Mouse (Mus musculus) intestine, postnatal 0 days (tissue): ENCODE results near the gene Pla1a. TPM values are rescaled to one million over a fixed set of nuclear protein-coding genes. Genes with fewer than 3 reads are reported as not detected.

ENCODE experiments used
- ATAC-seq: fragments of 200-750 bp; cut with Nextera tagmentation; 2 replicates; pipeline ENCODE4 v1.8.0; 2017; ENCODE audit warnings: mild to moderate bottlenecking, moderate TSS enrichment, moderate library complexity
- H3K27ac ChIP-seq: fragments of 300-500 bp; sonication (generic); 2 replicates; pipeline ENCODE4 v1.5.1; 2014; ENCODE audit warnings: mild to moderate bottlenecking, low read depth, low read length, moderate library complexity
- H3K27me3 ChIP-seq: fragments of 300-500 bp; sonication (generic); replicated peaks from 2 replicates; pipeline ENCODE4 v1.6.1; 2014; ENCODE audit warnings: low read length, mixed read lengths; ENCODE audit not compliant: control insufficient read depth, insufficient read depth
- H3K36me3 ChIP-seq: fragments of 300-500 bp; sonication (generic); 2 replicates; pipeline ENCODE4 v1.6.1; 2014; ENCODE audit warnings: mild to moderate bottlenecking, moderate library complexity; ENCODE audit not compliant: control insufficient read depth, insufficient read depth
- H3K4me1 ChIP-seq: fragments of 300-500 bp; sonication (generic); replicated peaks from 2 replicates; pipeline ENCODE4 v1.6.1; 2014; ENCODE audit warnings: antibody characterized with exemption, low read length, mixed read lengths; ENCODE audit not compliant: control insufficient read depth, insufficient read depth
- H3K4me2 ChIP-seq: fragments of 300-500 bp; sonication (generic); replicated peaks from 2 replicates; pipeline ENCODE4 v1.6.1; 2014; ENCODE audit warnings: low read depth, mild to moderate bottlenecking, moderate library complexity
- H3K4me3 ChIP-seq: fragments of 300-500 bp; sonication (generic); 2 replicates; pipeline ENCODE4 v1.5.1; 2014; ENCODE audit warnings: low read depth, low read length
- H3K9ac ChIP-seq: fragments of 300-500 bp; sonication (generic); 2 replicates; pipeline ENCODE4 v1.6.1; 2014; ENCODE audit warnings: mild to moderate bottlenecking, low read depth, low read length
- H3K9me3 ChIP-seq: fragments of 300-500 bp; sonication (generic); 2 replicates; pipeline ENCODE4 v1.6.1; 2016; ENCODE audit warnings: mixed run types; ENCODE audit not compliant: control insufficient read depth
- CTCF ChIP-seq: sonication (generic); IDR thresholded peaks from 2 replicates; pipeline ENCODE4 v1.5.1; 2016; ENCODE audit warnings: low read depth, mild to moderate bottlenecking, control low read depth, antibody characterized with exemption, moderate library complexity
- WGBS: fragments of 180-500 bp; shearing (Covaris S2); extraction: QIAGEN DNeasy Blood & Tissue Kit; methylation state at CpG from one replicate; pipeline ENCODE4 v1.1.7; 2014; 5-methylcytosine and 5-hydroxymethylcytosine counted together
- polyA plus RNA-seq: library from polyadenylated mRNA; unstranded; fragments of >200 nt; fragmentation: Nextera tagmentation; extraction: Ambion mirVana; gene quantifications from 2 replicates; pipeline ENCODE4 v1.2.1, GENCODE M21; 2015

Pla1a gene
- polyA plus RNA-seq, 1 experiment from 2014 or later, result 1.8 TPM

DNA sequence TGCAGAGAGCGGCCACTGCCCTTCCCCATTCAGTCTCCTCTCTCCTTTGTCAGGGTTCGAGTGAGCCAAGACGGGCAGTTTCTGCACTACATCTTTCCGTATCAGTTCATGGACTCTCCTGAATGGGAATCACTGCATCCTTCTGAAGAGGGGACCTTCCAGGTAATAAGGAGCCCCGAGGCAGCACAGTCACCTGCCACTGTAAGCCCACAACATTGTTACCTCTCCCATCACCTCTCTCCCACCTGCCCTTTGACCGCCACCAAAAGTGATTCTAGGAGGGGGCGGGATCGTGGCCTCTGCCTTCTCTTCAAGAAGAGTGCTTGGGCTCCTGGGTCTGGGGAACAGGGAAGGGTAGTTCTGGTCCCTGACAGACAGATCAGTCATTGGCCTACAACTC is 63.5 kb downstream of the Pla1a start:
- H3K36me3 ChIP-seq, result no peaks in the 10 kb centered on the region
- H3K4me3 ChIP-seq, result no peak overlapping the region
- H3K27me3 ChIP-seq, result no peaks in the 10 kb centered on the region
- ATAC-seq, result no peak
- H3K4me1 ChIP-seq, result no peaks in the 10 kb centered on the region
- no peak overlapping the region for H3K4me2 ChIP-seq
- H3K27ac ChIP-seq, result no peak overlapping the region
- no peak for TF ChIP-seq CTCF
- no peaks in the 10 kb centered on the region for H3K9me3 ChIP-seq
- H3K9ac ChIP-seq, result no peak overlapping the region
- 87% methylated on average over 8 of the region's 8 CpGs for WGBS

DNA sequence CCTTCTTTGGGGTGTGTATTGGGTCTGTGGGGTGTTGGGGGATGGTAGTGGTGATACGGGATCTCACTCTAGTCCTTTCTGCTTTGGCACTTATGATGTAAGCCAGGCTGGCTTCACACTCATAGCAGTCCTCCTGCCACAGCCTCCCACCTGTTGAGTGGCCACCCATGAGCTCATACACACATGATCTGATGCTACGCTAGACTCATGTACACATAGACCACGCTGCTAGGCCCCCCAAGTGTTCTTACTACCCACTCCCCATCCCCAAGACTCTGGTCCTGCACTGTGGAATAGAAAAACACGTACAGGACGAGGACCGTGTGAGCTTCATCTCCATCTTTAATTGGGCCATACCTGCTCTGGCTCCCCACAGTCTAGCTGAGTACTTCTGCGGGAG is 63.9 kb downstream of the Pla1a start:
- TF ChIP-seq CTCF, result no peak
- H3K9me3 ChIP-seq, result no peaks in the 10 kb centered on the region
- H3K4me3 ChIP-seq, result no peak overlapping the region
- 83% methylated on average over 7 of the region's 7 CpGs for WGBS
- ATAC-seq, result no peak
- H3K4me2 ChIP-seq, result no peak overlapping the region
- no peaks in the 10 kb centered on the region for H3K27me3 ChIP-seq
- H3K4me1 ChIP-seq, result no peaks in the 10 kb centered on the region
- H3K36me3 ChIP-seq, result no peaks in the 10 kb centered on the region
- H3K27ac ChIP-seq, result no peak overlapping the region
- H3K9ac ChIP-seq, result no peak overlapping the region

DNA sequence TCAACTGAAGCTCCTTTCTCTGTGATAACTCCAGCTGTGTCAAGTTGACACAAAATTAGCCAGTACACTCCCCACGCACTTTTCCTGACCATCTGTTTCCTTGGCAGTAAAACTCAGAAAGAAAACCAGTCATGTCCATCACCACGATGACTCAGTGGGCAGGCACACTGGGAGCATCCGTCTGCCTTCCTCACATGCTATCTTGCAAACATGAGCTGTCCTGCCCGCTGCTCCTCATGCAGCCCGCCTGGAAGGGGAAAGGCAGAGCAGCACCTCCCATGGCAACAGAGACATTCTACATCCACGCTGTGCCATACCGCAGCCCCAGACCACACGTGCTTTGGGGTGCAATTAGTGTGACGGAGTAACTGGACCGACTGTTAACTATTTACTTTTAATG is 64.6 kb downstream of the Pla1a start:
- Histone ChIP-seq H3K9me3 (no peaks in the 10 kb centered on the region), H3K27me3 (no peaks in the 10 kb centered on the region), H3K4me3 (no peak overlapping the region), H3K4me1 (no peaks in the 10 kb centered on the region), H3K36me3 (no peaks in the 10 kb centered on the region), H3K27ac (no peak overlapping the region), H3K4me2 (no peak overlapping the region), H3K9ac (no peak overlapping the region)
- no peak for TF ChIP-seq CTCF
- WGBS, result 64% methylated on average over 10 of the region's 10 CpGs
- ATAC-seq, result no peak

DNA sequence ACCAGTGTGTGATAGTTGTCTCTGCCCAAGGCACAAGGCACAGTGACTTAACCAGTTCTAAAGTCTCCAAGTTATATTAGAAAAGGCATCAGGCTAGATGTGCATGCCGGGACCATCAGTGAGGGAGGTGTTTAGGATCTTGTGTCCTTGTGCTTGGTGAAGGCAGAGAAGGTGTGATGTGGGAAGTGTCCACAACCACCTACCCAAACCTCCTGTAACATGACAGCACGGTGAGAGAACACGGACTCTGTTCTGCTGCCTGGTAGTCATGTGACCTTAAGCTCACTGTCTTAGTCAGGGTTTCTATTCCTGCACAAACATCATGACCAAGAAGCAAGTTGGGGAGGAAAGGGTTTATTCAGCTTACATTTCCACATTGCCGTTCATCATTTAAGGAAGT is 66.7 kb downstream of the Pla1a start:
- 75% methylated on average over 4 of the region's 4 CpGs for WGBS
- ATAC-seq, result no peak

DNA sequence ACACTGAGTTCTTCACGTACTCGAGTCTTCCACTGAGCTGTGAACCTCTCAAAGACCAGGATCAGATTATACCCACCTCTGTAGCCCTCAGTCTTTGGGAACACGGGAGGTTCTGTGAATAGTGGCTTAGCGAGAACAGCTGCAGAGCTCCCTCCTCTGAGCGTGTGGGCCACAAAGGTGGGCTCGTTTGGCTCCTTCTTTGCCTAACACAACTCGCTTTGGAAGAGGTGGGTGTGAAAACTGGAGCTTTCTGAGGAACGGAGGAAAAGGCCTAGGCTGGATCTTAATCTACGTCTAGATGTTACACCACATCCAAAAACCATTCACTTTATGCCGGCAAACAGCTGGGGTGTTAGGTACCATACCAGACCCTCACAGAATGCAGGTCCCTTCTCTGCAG is 67.6 kb downstream of the Pla1a start:
- 90% methylated on average over 10 of the region's 10 CpGs for WGBS
- no peak overlapping the region for H3K4me3 ChIP-seq
- H3K27ac ChIP-seq, result no peak overlapping the region
- TF ChIP-seq CTCF, result no peak
- H3K27me3 ChIP-seq, result no peaks in the 10 kb centered on the region
- no peaks in the 10 kb centered on the region for H3K9me3 ChIP-seq
- ATAC-seq, result no peak
- H3K9ac ChIP-seq, result no peak overlapping the region
- H3K4me1 ChIP-seq, result no peaks in the 10 kb centered on the region
- H3K4me2 ChIP-seq, result no peak overlapping the region
- no peaks in the 10 kb centered on the region for H3K36me3 ChIP-seq

More for the DNA sequence above, 66.7 kb downstream of the Pla1a start:
- no peak overlapping the region for H3K9ac ChIP-seq
- H3K36me3 ChIP-seq, result no peaks in the 10 kb centered on the region
- no peaks in the 10 kb centered on the region for H3K27me3 ChIP-seq
- no peak overlapping the region for H3K4me2 ChIP-seq
- TF ChIP-seq CTCF, result no peak
- H3K4me3 ChIP-seq, result no peak overlapping the region
- H3K9me3 ChIP-seq, result no peaks in the 10 kb centered on the region
- no peak overlapping the region for H3K27ac ChIP-seq
- no peaks in the 10 kb centered on the region for H3K4me1 ChIP-seq

DNA sequence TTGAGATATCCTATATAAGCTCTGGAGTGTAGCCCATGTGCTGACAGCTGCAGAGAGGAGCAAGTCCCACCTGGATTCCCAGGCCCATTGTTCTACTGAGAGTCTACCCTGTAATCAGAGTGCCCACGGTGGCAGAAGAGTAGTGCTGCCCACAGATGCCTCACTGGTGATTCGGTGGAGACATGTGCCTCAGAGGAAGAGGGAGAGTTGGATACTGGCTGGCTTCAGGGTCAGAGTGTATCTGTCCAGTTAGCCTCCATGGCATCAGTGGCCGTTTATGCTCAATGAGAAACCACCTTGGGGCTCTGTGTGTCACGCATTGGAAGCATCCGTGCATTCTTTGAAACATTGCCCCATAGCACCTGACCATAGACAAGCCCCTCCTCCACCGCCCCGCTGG is 69.3 kb downstream of the Pla1a start:
- peak overlapping the region; percentile 41 for H3K4me2 ChIP-seq
- H3K27ac ChIP-seq, result no peak overlapping the region
- peak overlapping the region; percentile 29 for H3K4me3 ChIP-seq
- H3K9ac ChIP-seq, result no peak overlapping the region
- WGBS, result 70% methylated on average over 7 of the region's 7 CpGs
- no peaks in the 10 kb centered on the region for H3K36me3 ChIP-seq
- H3K27me3 ChIP-seq, result no peaks in the 10 kb centered on the region
- TF ChIP-seq CTCF, result no peak
- H3K4me1 ChIP-seq, result no peaks in the 10 kb centered on the region
- no peaks in the 10 kb centered on the region for H3K9me3 ChIP-seq
- ATAC-seq, result no peak

DNA sequence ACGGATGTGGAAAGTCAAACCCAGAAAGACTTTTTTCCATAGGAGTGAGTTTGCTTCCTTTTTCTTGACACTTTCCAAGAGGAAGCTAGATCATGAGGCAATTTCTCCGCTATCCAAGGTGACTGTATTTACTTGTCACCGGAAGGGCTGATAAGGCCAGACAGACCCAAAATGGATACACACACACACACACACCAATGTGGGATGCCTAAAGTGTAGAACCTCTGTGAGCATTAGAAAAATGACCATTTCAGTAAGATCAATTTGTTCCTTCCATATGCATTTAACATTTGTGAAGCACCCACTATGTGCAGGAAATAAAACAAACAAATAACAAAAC is 69.7 kb downstream of the Pla1a start:
- Histone ChIP-seq H3K27me3 (no peaks in the 10 kb centered on the region), H3K27ac (no peak overlapping the region), H3K9me3 (no peaks in the 10 kb centered on the region), H3K4me3 (peak overlapping the region; percentile 29), H3K36me3 (no peaks in the 10 kb centered on the region), H3K9ac (no peak overlapping the region), H3K4me2 (peak overlapping the region; percentile 41), H3K4me1 (no peaks in the 10 kb centered on the region)
- 50% methylated on average over 3 of the region's 3 CpGs for WGBS
- ATAC-seq, result no peak
- no peak for TF ChIP-seq CTCF
